Mouse (Mus musculus) myocyte (in vitro differentiated cells): ENCODE measurements at regions not wholly inside any gene's neighbourhood (a gene's known extent, or its start where the extent isn't known, plus 50 kb on each side); places are given as distances from the start of the nearest gene placed in this dataset.

ENCODE experiments used
- CEBPB ChIP-seq: IDR thresholded peaks from 2 replicates; pipeline ENCODE4 v1.6.1; 2011; ENCODE audit warnings: mild to moderate bottlenecking, moderate library complexity; ENCODE audit not compliant: poor library complexity, insufficient read depth, severe bottlenecking
- POLR2A ChIP-seq: IDR thresholded peaks from one replicate; pipeline ENCODE4 v1.6.1; 2011; ENCODE audit warnings: low read depth, mild to moderate bottlenecking, control low read depth, moderate library complexity; ENCODE audit not compliant: insufficient read length
- POLR2AphosphoS2 ChIP-seq: IDR thresholded peaks from one replicate; pipeline ENCODE4 v1.6.1; 2011; ENCODE audit warnings: low read depth, control low read depth; ENCODE audit not compliant: insufficient read length
- USF1 ChIP-seq: IDR thresholded peaks from one replicate; pipeline ENCODE4 v1.6.1; 2011; ENCODE audit warnings: low read depth, mild to moderate bottlenecking, control low read depth, moderate library complexity

GRCm38 (mm10) chr4:148753849-148754248 lies 50.4 kb upstream of the Casz1 start:
- no peak for TF ChIP-seq USF1
- TF ChIP-seq POLR2AphosphoS2 = no peak
- no peak for TF ChIP-seq POLR2A
- TF ChIP-seq CEBPB = no peak
